Mouse (Mus musculus): Measurements from ENCODE around the gene Kctd10. TPM values are rescaled to one million over a fixed set of nuclear protein-coding genes. Genes with fewer than 3 reads are reported as not detected.
A peak's percentile ranks its signal among the peaks of the same experiment; 100 is the strongest.

Gene Kctd10
- total RNA-seq, 2 experiments from 2014 or later, result 16.8 to 21.1 TPM

DNA sequence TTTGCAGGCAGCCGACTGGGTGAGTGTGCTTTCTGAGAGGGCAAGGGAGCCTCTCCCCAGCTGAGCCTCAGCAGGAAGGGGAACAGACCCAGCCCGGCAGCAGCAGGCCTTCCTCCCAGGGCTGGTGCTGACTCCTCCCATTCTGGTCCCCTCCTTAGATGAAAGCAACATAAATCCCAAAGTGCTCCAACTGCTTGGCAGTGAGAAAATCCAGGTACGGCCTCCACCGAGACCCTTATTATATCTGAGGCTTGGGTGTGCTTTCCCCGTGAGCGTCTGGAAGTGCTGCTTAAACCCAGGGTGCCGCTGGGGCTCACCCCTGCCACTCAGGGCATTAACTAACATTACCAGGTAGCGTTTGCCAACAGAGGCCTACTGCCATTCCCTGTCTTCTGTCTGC is 20.7 kb downstream of the Kctd10 start:
- no peak for TF ChIP-seq CTCF (IDR thresholded peaks at IDR 0.05)
- no peak for DNase-seq
- no peak overlapping the region for H3K27ac ChIP-seq
- H3K4me3 ChIP-seq, result no peak overlapping the region
- intact Hi-C loops (cut with DNase I), result no loop called here

- no peak overlapping the region for H3K27ac ChIP-seq
- no peak overlapping the region for H3K4me3 ChIP-seq
- intact Hi-C loops (cut with DNase I), result no loop called here
- no peak for TF ChIP-seq CTCF (IDR thresholded peaks at IDR 0.05)
- DNase-seq, result no peak
These were observed 21.5 kb downstream of the Kctd10 start for GRCm38 (mm10) chr5:114358833-114359232.

GRCm38 (mm10) chr5:114356936-114357751 is 23.2 kb downstream of the Kctd10 start:
- TF ChIP-seq CTCF (IDR thresholded peaks at IDR 0.05), result no peak
- intact Hi-C loops (cut with DNase I), result loop anchor here (1.0 kb wide), 2 partner anchors 26 to 45 kb away; no protein-coding TSS in a partner anchor
- Histone ChIP-seq H3K4me3 (peak overlapping the region; percentile 58), H3K27ac (peak overlapping the region; percentile 70)
- peak; percentile 50 for DNase-seq

DNA sequence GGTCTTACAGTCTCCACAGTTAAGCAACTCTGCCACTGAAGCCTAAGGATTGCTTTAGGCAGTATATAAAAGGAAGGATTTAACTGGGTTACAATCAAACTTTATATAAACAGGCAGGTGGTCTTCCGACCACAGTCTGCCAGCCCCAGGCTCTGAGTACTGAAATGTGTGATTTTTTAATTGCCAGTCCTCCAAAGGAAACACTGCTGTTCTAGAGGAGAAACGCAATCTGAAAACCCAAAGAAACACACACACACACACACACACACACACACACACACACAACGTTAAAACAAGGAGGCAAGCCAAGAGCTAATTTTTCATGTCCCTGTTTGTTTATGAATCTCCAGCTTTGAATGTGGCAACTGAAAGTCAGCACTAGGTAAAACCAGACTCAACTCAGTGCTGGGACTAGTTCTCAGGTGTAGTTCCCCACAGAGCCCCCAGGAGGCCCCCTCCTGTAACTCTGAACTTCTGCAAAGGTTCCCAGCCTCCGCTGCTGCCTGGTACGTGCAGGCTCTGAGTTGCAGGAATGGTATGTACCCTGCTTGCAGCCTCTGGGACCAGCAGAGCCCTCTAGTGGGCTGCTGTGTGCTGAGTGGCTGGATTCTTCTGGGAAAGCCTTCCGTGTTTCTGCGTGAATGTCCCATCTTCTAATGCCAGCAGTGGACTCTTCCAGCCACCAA is 23.9 kb downstream of the Kctd10 start:
- Histone ChIP-seq H3K27ac (peak overlapping the region; percentile 70), H3K4me3 (peak overlapping the region; percentile 58)
- peak; percentile 78 for DNase-seq
- TF ChIP-seq CTCF (IDR thresholded peaks at IDR 0.05), result peak; percentile 82
- intact Hi-C loops (cut with DNase I), result loop anchor here (1.0 kb wide), 2 partner anchors 27 to 44 kb away; no protein-coding TSS in a partner anchor

DNA sequence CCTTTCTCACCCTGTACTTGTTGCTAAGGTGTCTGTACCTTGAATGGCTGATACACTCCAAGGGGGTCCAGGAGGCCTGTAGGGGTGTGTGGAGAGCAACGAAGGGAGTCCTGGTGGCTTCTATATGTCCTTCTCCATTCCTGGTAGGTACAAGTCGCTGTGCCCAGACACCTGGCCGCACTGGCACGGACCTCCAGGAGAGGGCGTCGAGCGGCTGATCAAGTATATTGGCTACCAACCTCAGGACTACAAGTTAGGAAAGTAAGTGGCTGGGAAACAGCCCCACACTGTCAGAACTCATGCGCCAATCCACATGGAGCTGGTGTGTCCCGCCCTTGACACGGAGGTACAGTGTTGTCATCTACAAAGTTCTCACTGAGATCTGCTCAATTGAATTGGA is 28.8 kb downstream of the Kctd10 start:
- Histone ChIP-seq H3K27ac (no peak overlapping the region), H3K4me3 (no peak overlapping the region)
- DNase-seq, result no peak
- TF ChIP-seq CTCF (IDR thresholded peaks at IDR 0.05), result peak; percentile 21; the same call in 1 of the 2 replicates
- intact Hi-C loops (cut with DNase I), result no loop called here

DNA sequence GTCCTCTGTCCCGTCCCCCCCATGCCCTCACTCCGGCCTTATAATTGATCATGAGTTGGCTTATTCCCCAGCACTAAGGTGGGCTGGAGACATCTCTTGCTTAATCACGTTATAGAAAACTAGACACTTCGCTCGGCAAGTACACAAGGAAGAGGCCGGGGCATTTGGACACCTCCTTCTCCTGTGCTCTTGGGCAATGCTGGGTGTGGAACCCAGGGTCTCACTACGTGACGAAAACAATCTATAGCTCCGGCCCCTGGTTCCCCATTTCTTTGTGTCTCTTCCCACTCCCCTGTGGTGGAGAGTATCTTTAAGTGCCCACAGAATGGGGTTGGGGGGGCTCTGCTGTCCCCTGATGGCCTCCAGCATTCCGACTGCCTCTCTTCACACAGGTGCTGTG is 33.3 kb downstream of the Kctd10 start:
- no peak for TF ChIP-seq CTCF (IDR thresholded peaks at IDR 0.05)
- Histone ChIP-seq H3K27ac (no peak overlapping the region), H3K4me3 (no peak overlapping the region)
- intact Hi-C loops (cut with DNase I), result no loop called here
- no peak for DNase-seq

- H3K27ac ChIP-seq, result no peak overlapping the region
- no peak for TF ChIP-seq CTCF (IDR thresholded peaks at IDR 0.05)
- no peak for DNase-seq
- intact Hi-C loops (cut with DNase I), result no loop called here
- no peak overlapping the region for H3K4me3 ChIP-seq
These were observed 34.8 kb downstream of the Kctd10 start for GRCm38 (mm10) chr5:114345538-114345937.

GRCm38 (mm10) chr5:114343612-114344011 is 36.7 kb downstream of the Kctd10 start:
- Histone ChIP-seq H3K4me3 (no peak overlapping the region), H3K27ac (no peak overlapping the region)
- intact Hi-C loops (cut with DNase I), result no loop called here
- TF ChIP-seq CTCF (IDR thresholded peaks at IDR 0.05), result no peak
- DNase-seq, result no peak

GRCm38 (mm10) chr5:114342996-114343395 is 37.3 kb downstream of the Kctd10 start:
- no peak overlapping the region for H3K27ac ChIP-seq
- DNase-seq, result no peak
- intact Hi-C loops (cut with DNase I), result no loop called here
- no peak for TF ChIP-seq CTCF (IDR thresholded peaks at IDR 0.05)
- H3K4me3 ChIP-seq, result no peak overlapping the region

DNA sequence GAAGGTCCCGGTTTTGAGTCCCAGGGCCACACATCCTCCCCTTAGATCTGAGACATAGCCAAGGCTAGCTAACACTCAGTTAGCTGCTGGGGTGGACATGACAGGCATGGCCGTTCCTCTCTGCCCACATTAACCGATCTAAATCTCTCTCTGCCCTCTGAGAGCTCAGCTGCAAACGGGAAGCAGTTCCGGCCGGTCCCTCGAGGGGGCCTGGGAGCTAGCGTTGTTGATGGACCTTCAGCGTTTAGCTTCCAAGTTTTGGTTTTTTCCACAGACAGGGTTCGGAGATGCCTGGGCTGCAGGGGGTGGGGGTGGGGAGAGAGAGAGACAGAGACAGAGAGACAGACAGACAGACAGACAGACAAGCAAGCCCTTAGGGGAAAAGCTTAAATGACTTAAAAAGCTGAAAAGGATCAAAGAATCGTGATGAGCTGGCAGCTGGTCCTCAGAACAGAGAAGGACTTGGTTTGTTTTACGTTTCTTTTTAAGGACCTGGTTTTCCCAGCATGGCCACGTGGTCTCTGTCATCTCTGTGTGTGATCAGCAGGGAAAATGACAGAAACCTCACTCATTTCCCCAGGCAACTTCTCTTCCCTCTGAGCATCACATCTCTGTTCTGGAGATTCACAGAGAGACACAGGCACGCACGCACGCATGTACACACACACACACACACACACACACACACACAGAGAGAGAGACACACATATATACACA is 56.4 kb downstream of the Kctd10 start:
- H3K27ac ChIP-seq, result no peak overlapping the region
- intact Hi-C loops (cut with DNase I), result no loop called here
- peak; percentile 39 for DNase-seq
- no peak overlapping the region for H3K4me3 ChIP-seq
- TF ChIP-seq CTCF (IDR thresholded peaks at IDR 0.05), result peak; percentile 46

DNA sequence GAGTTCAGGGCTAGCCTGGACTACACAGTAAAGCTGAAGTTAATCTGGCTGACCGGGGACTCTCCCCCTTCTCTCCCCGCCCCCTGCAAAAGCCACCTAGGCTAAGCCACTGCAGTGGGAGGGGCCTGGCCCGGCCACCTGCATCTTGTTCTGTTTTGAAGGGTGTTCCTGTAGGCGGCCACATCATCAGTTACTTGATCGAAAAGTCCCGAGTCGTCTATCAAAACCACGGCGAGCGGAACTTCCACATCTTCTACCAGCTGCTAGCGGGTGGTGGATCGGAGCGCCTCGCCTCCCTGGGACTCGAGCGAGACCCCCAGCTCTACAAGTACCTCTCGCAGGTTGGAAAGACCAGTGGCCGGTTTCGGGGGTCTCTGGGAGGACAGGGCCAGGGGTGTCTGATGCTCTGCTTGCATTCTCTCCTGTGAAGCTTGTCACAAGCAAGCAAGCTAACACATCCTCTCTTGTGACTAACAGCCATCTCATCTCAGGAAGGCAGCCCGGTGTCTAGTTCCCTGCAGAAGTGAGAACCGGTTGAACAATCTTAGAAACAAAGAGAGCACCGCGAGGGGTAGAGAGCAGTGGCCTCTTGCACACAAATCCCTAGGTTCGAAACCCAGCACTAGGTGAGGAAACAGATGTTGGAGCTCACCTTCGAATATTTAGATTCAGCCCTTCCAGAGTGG is 57.1 kb downstream of the Kctd10 start:
- TF ChIP-seq CTCF (IDR thresholded peaks at IDR 0.05), result no peak
- no peak overlapping the region for H3K4me3 ChIP-seq
- no peak overlapping the region for H3K27ac ChIP-seq
- DNase-seq, result no peak
- intact Hi-C loops (cut with DNase I), result no loop called here

Small RNA genes within 50 kb of the gene (microRNA-seq; reads per million reads assigned to microRNA genes)
- not detected for gene Mir7027

Other genes starting within 250 kb of the Kctd10 start
- gene Acacb, start 234.0 kb downstream of the Kctd10 start, total RNA-seq (2021), result 100 to 1,000 TPM; 177 to 191 TPM
- gene Foxn4, start 106.7 kb downstream of the Kctd10 start, total RNA-seq (2021), result not detected
- gene Myo1h, start 91.3 kb downstream of the Kctd10 start, total RNA-seq (2021), result under 1 TPM in 1 of 2 experiments, not detected in 1; 0.39 TPM
- 100 to 1,000 TPM; 116 to 120 TPM for gene Ube3b, start 99 bp upstream of the Kctd10 start, total RNA-seq (2021)
- gene Mmab, start 63.6 kb upstream of the Kctd10 start, total RNA-seq (2021), result 10 to 100 TPM; 17.3 to 19.0 TPM
- gene Mvk, start 63.8 kb upstream of the Kctd10 start, total RNA-seq (2021), result 10 to 100 TPM in 1 of 2 experiments, 1 to 10 TPM in 1; 9.6 to 10.3 TPM
- gene Fam222a, start 187.5 kb upstream of the Kctd10 start, total RNA-seq (2021), result 1 to 10 TPM in 1 of 2 experiments, under 1 TPM in 1; 0.18 to 1.1 TPM

Data from gastrocnemius, adult 2 months (tissue).